Mouse (Mus musculus) midbrain, embryonic 14.5 days (tissue): ENCODE measurements around the gene Acss2. TPM values are rescaled to one million over a fixed set of nuclear protein-coding genes. Genes with fewer than 3 reads are reported as not detected.
"Not testable (repeated sequence)": the region's sequence is repeated elsewhere in the genome, so short reads cannot be mapped to it uniquely, and the experiment has no call there.

ENCODE experiments used
- ATAC-seq: fragments of 200-750 bp; cut with Nextera tagmentation; 2 replicates; pipeline ENCODE4 v1.8.0; 2017; ENCODE audit warnings: moderate number of reproducible peaks, moderate library complexity; ENCODE audit not compliant: low FRiP score, low TSS enrichment
- DNase-seq: peaks from one replicate; pipeline ENCODE4 v3.0.0-alpha.2; 2015
- H3K27ac ChIP-seq: fragments of 300-500 bp; sonication (generic); replicated peaks from 2 replicates; pipeline ENCODE4 v1.5.1; 2014; ENCODE audit warnings: mild to moderate bottlenecking, low read depth, low read length, moderate library complexity
- H3K27me3 ChIP-seq: fragments of 300-500 bp; sonication (generic); 2 replicates; pipeline ENCODE4 v1.6.1; 2014; ENCODE audit warnings: low read length, control low read depth, mixed read lengths; ENCODE audit not compliant: control insufficient read depth, insufficient read depth
- H3K36me3 ChIP-seq: fragments of 300-500 bp; sonication (generic); 2 replicates; pipeline ENCODE4 v1.6.1; 2014; ENCODE audit warnings: low read length, control low read depth; ENCODE audit not compliant: control insufficient read depth, insufficient read depth
- H3K4me1 ChIP-seq: fragments of 300-500 bp; sonication (generic); 2 replicates; pipeline ENCODE4 v1.6.1; 2014; ENCODE audit warnings: mild to moderate bottlenecking, antibody characterized with exemption, low read length, control low read depth; ENCODE audit not compliant: control insufficient read depth, insufficient read depth
- H3K4me2 ChIP-seq: fragments of 300-500 bp; sonication (generic); 2 replicates; pipeline ENCODE4 v1.6.1; 2014; ENCODE audit warnings: mild to moderate bottlenecking, low read length, moderate library complexity
- H3K4me3 ChIP-seq: fragments of 300-500 bp; sonication (generic); replicated peaks from 2 replicates; pipeline ENCODE4 v1.5.1; 2014; ENCODE audit warnings: low read depth, low read length
- H3K9ac ChIP-seq: fragments of 300-500 bp; sonication (generic); replicated peaks from 2 replicates; pipeline ENCODE4 v1.6.1; 2014; ENCODE audit warnings: mild to moderate bottlenecking, low read length, moderate library complexity
- H3K9me3 ChIP-seq: fragments of 300-500 bp; sonication (generic); 2 replicates; pipeline ENCODE4 v1.6.1; 2016; ENCODE audit warnings: low read length, control low read depth, mixed read lengths; ENCODE audit not compliant: control insufficient read depth
- WGBS: fragments of 180-500 bp; shearing (Covaris S2); extraction: QIAGEN DNeasy Blood & Tissue Kit; methylation state at CpG from one replicate; pipeline ENCODE4 v1.1.7; 2014; 5-methylcytosine and 5-hydroxymethylcytosine counted together
- polyA plus RNA-seq: library from polyadenylated mRNA; unstranded; fragments of >200 nt; fragmentation: Nextera tagmentation; extraction: Ambion mirVana; gene quantifications from 2 replicates; pipeline ENCODE4 v1.2.1, GENCODE M21; 2014

Gene Acss2
- polyA plus RNA-seq, 1 experiment from 2014 or later = 25.7 TPM

DNA sequence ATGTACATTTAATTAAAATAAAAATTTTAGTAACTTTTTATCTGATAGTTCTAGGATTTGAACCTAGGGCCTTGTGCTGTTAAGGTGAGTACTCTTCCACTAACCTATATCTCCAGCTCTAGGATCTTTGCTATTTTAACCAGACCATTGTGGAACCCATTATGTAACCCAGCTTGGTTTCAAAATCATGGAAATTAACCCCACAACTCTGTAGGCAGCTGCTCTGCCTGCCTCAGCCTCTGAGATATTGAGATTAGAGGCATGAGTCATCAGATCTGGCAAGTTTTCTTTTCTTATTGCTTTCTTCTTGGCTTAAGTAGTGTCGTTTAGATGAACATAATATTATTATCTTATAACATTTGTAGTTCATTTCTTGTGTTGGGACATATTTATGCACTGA, 6.6 kb downstream of the Acss2 start:
- no peak overlapping the region for H3K27ac ChIP-seq
- DNase-seq (no peak), ATAC-seq (no peak)
- H3K27me3 ChIP-seq = no peaks in the 10 kb centered on the region
- no peak overlapping the region for H3K9ac ChIP-seq
- no peaks in the 10 kb centered on the region for H3K36me3 ChIP-seq
- H3K4me1 ChIP-seq = no peaks in the 10 kb centered on the region
- no peak overlapping the region for H3K4me2 ChIP-seq
- WGBS = 80% methylated on average over 1 of the region's 1 CpGs
- no peaks in the 10 kb centered on the region for H3K9me3 ChIP-seq
- H3K4me3 ChIP-seq = no peak overlapping the region

DNA sequence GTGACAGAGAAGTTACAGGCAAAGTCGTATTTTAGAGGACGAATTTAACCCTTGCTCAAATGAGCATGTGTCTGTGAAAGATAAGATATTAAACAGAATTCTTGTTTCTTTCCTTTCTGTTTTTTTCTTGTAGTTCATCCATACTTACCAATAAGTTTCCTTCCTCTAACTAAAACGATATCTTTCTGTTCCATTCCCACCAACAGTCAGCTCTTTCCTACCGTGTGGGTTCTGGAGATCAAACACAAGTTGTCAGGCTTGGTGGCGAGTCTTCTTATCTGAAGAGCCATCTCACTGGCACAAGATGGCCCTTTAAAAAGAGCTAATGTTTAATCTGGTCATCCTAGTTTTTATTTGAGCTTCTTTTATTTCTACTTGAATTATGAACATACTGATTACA, 9.6 kb downstream of the Acss2 start:
- Histone ChIP-seq H3K9ac (no peak overlapping the region), H3K27me3 (no peaks in the 10 kb centered on the region), H3K9me3 (no peaks in the 10 kb centered on the region), H3K36me3 (no peaks in the 10 kb centered on the region), H3K4me1 (no peaks in the 10 kb centered on the region), H3K27ac (no peak overlapping the region), H3K4me2 (no peak overlapping the region), H3K4me3 (no peak overlapping the region)
- DNase-seq (no peak), ATAC-seq (no peak)
- 85% methylated on average over 5 of the region's 5 CpGs for WGBS

DNA sequence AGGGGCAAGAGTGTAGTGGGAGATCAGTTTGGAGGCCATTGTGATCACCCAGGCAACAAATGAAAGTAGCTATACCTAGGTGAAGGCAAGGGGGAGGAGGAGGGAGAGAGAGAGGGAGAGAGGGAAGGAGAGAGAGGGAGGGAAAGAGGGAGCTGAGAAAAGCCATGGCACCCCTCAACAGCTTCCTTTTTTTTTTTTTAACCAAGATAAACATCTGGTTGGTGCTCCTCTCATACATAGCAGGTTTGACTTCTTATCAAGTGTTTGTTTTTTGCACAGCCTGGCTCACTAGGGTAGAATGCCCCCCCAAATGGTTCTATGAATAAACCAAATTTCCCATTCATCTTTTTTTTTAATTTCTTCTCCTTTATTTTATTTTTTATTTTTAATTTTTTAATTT, 18.5 kb downstream of the Acss2 start:
- Histone ChIP-seq H3K4me3 (no peak overlapping the region), H3K27me3 (no peaks in the 10 kb centered on the region), H3K27ac (no peak overlapping the region), H3K4me1 (no peaks in the 10 kb centered on the region), H3K36me3 (no peaks in the 10 kb centered on the region), H3K4me2 (no peak overlapping the region), H3K9ac (no peak overlapping the region), H3K9me3 (no peaks in the 10 kb centered on the region)
- ATAC-seq (no peak), DNase-seq (no peak)

DNA sequence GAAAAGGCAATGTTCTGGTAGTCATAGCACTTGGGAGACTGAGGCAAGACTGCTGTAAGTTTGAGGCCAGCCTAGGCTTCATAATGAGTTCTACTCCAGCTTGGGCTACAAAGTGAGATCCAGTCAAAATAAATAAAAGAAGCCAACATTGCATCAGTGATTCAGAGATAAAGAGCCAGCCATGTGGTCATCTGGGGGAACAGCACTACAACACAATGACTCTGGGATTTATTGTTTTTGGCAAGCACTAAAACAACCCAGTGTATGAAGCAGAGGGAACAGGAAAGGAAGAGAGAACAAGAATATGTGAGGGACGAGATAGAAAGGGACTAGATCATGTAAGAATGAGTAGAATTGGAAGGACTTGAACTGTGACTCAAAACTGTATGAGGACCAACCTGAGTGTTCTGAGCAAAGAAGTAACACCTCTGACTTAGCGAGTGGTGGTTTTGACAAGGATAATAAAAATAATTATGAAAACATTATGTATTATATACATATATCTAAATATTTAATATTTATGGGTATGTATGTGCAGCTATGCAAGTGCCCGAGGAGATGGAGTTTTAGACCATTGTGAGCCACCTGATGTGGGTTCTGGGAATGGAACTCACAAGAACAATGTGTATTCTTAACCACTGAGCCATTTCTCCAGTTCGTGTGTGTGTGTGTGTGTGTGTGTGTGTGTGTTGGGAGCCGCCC, 20.2 kb downstream of the Acss2 start:
- H3K27ac ChIP-seq = no peak overlapping the region
- no peak overlapping the region for H3K9ac ChIP-seq
- no peak for ATAC-seq
- no peak overlapping the region for H3K4me3 ChIP-seq
- no peaks in the 10 kb centered on the region for H3K4me1 ChIP-seq
- H3K9me3 ChIP-seq = no peaks in the 10 kb centered on the region
- WGBS = 76% methylated on average over 5 of the region's 5 CpGs
- H3K36me3 ChIP-seq = no peaks in the 10 kb centered on the region
- no peak for DNase-seq
- H3K27me3 ChIP-seq = no peaks in the 10 kb centered on the region
- H3K4me2 ChIP-seq = no peak overlapping the region

- 78% methylated on average over 14 of the region's 19 CpGs for WGBS
- H3K27ac ChIP-seq, H3K9ac ChIP-seq, H3K36me3 ChIP-seq, ATAC-seq, DNase-seq, H3K4me1 ChIP-seq, H3K4me3 ChIP-seq, H3K4me2 ChIP-seq, H3K9me3 ChIP-seq, H3K27me3 ChIP-seq: not testable (repeated sequence)
Measured at GRCm38 (mm10) chr2:155538463-155539057, 20.8 kb downstream of the Acss2 start.

GRCm38 (mm10) chr2:155539696-155540095, 21.9 kb downstream of the Acss2 start:
- DNase-seq = no peak
- H3K36me3 ChIP-seq = no peaks in the 10 kb centered on the region
- no peak overlapping the region for H3K4me2 ChIP-seq
- H3K4me1 ChIP-seq = no peaks in the 10 kb centered on the region
- no peak overlapping the region for H3K4me3 ChIP-seq
- H3K9ac ChIP-seq = no peak overlapping the region
- no peak for ATAC-seq
- no peaks in the 10 kb centered on the region for H3K27me3 ChIP-seq
- no peaks in the 10 kb centered on the region for H3K9me3 ChIP-seq
- no peak overlapping the region for H3K27ac ChIP-seq

DNA sequence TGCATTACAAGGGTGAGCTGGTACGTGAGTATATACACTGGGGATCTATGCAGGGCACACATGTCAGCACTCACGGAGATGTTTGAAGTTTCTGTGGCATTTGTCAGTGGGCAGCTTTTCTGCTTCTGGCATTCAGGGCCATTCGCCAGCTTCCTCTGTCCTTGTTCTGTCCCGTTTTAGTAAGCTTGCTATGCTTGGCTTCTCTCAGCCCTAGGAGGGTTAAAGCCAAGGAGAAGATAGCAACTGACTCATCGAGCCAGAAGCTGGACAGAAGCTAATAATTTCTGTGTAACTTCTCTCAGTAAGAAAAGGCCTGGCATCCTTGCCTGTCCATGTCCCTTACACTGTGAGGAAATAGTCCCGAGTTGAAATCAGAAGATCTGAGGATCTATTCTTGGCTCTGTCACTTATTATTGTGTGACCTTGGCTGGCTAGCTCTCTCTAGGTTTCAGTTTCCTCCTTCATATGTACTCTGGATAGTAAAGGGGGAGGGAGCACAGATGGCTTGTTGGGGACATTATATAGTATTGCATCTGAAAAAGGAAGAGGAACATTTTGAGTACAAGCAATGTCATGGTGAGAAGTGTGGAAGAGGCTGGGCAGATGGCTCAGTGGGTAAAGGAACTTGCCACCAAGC, 23.2 kb downstream of the Acss2 start:
- WGBS = 61% methylated on average over 6 of the region's 6 CpGs
- DNase-seq = no peak
- H3K36me3 ChIP-seq = no peaks in the 10 kb centered on the region

DNA sequence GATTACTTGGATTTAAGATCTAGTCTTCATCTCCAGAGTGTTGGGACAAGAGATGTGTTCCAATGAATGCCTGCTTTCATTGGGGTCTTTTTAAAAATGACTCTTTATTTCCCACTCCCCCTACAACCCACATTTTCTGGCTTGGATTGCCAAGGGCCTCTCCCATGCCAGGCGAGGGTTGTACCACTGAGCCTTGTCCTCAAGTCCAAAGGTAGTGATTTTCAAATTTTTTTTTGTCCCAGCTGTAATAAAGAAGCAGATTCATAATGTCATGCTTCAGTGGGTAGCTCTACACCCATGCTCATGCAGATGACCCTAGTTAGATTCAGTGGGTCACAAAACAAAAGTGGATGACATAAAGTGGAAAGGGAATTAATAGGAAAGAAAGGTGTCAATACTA, 29.2 kb downstream of the Acss2 start:
- Histone ChIP-seq H3K36me3 (no peaks in the 10 kb centered on the region), H3K9me3 (no peaks in the 10 kb centered on the region), H3K27ac (no peak overlapping the region), H3K4me3 (no peak overlapping the region), H3K27me3 (no peaks in the 10 kb centered on the region), H3K4me2 (no peak overlapping the region), H3K9ac (no peak overlapping the region), H3K4me1 (no peaks in the 10 kb centered on the region)
- 71% methylated on average over 1 of the region's 1 CpGs for WGBS
- DNase-seq = no peak
- no peak for ATAC-seq

More for the DNA sequence above, 23.2 kb downstream of the Acss2 start:
- Histone ChIP-seq H3K27me3 (no peaks in the 10 kb centered on the region), H3K9ac (no peak overlapping the region), H3K4me1 (no peaks in the 10 kb centered on the region), H3K9me3 (no peaks in the 10 kb centered on the region), H3K4me2 (no peak overlapping the region), H3K4me3 (no peak overlapping the region), H3K27ac (no peak overlapping the region)
- ATAC-seq = no peak

GRCm38 (mm10) chr2:155552336-155552735, 34.6 kb downstream of the Acss2 start:
- ATAC-seq = no peak
- no peak overlapping the region for H3K27ac ChIP-seq
- DNase-seq = no peak
- H3K9ac ChIP-seq = no peak overlapping the region
- H3K9me3 ChIP-seq = no peaks in the 10 kb centered on the region
- H3K4me3 ChIP-seq = no peak overlapping the region
- no peaks in the 10 kb centered on the region for H3K27me3 ChIP-seq
- H3K4me1 ChIP-seq = no peaks in the 10 kb centered on the region
- H3K36me3 ChIP-seq = no peaks in the 10 kb centered on the region
- H3K4me2 ChIP-seq = no peak overlapping the region
